Mouse (Mus musculus) embryonic fibroblast, embryonic 13.5 days (primary cell): ENCODE data around the gene Gm973.

Experiments used
- CTCF ChIP-seq: IDR thresholded peaks from 2 replicates; pipeline ENCODE4 v1.5.1; 2011; ENCODE audit warnings: mild to moderate bottlenecking, control low read depth, low read length, moderate library complexity, borderline replicate concordance; ENCODE audit not compliant: insufficient read depth
- POLR2A ChIP-seq: IDR thresholded peaks from 2 replicates; pipeline ENCODE4 v1.6.1; 2011; ENCODE audit warnings: low read depth, mild to moderate bottlenecking, control low read depth, low read length, moderate library complexity

- TF ChIP-seq POLR2A (no peak), CTCF (no peak)
Observed at GRCm38 (mm10) chr1:59540537-59541148, 24.6 kb downstream of the Gm973 start.
